Mouse (Mus musculus) common myeloid progenitor, adult 5-6 weeks (primary cell): ENCODE data around the gene Pld4. TPM values are rescaled to one million over a fixed set of nuclear protein-coding genes. Genes with fewer than 3 reads are reported as not detected.
A peak's percentile ranks its signal among the peaks of the same experiment; 100 is the strongest.

Experiments used
- ATAC-seq: replicated peaks from 2 replicates; pipeline ENCODE4 v1.8.0; 2016; ENCODE audit warnings: low read depth, mild to moderate bottlenecking, moderate TSS enrichment, inconsistent platforms; ENCODE audit not compliant: poor library complexity, severe bottlenecking
- total RNA-seq: library from RNA; stranded (forward); fragments of 200-1000, 187-1606 nt; gene quantifications from 2 replicates; pipeline ENCODE4 v1.2.3, GENCODE M21; 2017

The Pld4 gene
- 4.6 and 8.0 TPM in 2 replicates for total RNA-seq

GRCm38 (mm10) chr12:112760154-112760926 lies at the start of gene Pld4:
Pld4 (plus strand) TSS chr12:112760655.
- peak; percentile 68 for ATAC-seq

DNA sequence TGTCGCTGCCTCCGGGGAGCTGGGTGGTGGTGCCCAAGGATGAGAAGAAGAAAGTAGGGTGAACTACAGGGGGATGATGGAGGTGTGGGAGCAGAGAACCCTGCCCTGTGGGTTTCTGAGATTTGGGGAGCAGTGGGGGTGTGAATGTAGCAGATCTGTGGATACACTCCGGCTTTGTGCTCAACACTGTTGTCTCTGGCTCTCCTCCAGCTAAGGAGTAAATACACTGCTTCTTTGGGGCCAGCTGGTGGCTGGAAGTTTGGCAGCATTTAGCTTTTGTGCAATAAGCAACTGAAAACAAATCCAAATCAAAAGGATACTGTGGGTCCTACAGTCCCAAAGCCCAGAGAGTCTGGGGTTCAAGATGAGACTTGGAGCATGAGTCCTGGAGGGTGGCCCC lies 46.5 kb upstream of the Pld4 start:
- no peak for ATAC-seq

DNA sequence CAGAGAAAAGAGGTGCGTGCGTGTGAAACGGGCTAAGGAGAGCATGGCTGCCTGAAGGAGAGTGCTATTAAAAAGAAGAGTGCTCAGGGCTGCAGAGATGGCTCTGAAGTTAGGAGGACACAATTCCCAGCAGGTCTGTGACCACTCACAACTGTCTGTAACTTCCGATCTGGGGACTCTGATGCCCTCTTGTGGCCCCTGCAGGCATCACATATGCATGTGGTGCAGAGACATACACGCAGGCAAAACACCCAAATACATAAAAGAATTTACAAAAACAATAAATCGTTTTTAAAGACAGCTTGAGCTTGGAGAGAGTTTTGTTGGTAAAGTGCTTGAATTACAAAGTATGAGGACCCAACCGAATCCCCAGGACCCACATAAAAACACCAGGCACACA lies 43.3 kb upstream of the Pld4 start:
- ATAC-seq, result peak; percentile 81

- no peak for ATAC-seq
Measured at GRCm38 (mm10) chr12:112718995-112719394, 41.5 kb upstream of the Pld4 start.

DNA sequence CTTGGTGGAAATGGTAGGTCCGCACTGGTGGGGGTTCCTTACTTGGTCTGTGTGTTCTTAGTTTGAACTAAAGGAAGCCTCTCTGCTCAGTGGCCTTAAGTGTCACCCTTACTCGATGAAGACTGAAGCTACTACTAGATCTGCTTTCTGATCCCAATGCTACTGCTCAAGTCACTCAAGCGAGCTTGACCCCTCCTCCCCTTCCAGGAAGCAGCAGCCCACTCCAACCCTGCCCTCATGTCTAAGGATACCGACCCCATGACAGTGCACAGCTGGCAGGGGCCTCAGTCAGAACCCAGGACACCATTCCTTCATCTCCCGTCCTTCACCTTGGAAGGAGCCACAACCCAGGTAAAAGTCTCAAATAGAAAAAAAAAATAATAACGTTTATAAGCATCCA lies 40.2 kb upstream of the Pld4 start, which contains the start of gene Cep170b:
TSS of gene Cep170b (plus strand) at position 240 of the 400 bp plus-strand sequence.
- no peak for ATAC-seq

GRCm38 (mm10) chr12:112720890-112721423 lies 39.5 kb upstream of the Pld4 start:
- ATAC-seq, result no peak

DNA sequence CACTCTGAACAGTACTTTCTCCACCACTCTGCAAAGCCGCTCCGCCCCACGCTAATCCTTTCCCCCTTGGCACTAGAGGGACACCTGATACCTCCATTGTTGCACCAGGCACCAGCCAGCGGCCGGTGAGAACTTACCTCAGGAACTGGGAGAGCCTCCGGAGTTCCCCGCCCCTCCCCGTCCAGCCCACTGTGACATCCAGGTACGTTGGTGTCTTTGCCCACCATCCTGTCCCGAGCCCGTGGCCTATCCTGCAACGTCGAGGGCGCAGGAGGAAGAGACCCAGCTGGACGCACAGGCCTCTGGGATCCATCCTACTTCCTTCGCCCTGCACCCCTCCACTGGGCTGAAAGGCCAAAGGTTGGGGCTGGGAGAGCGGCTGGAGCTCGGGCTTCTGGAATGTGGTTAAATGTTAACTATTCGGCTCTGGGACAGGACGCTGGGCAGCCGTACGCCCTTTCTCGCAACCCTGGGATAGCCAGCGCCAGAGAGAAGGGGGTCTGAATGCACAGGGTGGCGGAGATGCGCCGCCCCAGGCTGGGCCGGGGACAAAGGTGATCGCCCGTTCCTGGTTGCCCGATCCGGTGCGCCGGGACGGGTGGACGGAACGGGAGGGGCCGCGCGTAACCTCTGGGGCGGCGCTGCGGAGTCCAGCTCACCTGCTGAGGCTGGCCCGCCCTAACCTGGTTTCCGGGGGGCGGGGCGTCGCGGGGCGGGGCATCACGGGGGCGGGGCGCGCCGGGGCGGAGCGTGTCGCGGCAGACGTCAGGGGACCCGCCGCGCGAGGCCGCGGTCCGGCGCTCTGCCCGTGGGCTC lies 38.8 kb upstream of the Pld4 start:
- ATAC-seq, result no peak

DNA sequence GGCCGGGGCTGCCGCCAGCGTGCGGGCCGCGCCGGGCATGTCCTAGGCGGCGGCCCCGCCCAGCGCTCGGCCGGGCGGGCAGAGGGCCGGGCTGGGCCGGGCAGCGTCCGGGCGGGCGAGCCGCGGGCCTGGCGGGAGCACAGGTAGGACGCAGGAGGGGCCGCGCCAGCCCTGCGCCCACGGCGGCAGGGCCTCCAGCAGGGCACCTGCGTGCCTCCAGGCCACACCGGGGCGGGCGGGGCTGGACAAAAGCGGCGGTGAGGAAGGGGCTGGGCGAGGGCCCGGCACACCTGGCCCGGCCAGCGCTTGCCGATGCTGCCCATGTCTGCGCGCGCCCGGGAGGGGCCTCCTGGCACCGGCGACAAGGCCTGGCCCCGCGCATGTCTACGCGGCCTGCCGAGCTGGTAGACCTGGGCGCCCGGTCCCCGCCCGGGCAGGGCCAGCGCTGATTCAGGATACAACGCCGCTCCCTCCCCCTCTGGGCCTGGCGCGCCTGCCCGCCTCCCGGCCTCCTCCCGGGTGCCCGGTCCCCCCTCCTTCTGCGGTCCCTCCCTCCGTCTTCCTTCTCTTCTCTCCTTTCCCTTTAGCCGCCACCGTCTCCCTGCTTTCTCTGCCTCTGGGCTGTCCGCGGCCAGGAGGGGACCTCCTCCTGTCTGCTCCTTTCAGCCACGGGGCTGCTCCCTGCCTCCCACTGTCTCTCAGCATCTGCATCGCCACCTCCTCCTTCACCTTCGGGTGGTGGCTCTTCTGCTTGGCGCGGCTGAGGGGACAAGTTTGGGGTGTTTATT lies 38.0 kb upstream of the Pld4 start:
- peak; percentile 19 for ATAC-seq

DNA sequence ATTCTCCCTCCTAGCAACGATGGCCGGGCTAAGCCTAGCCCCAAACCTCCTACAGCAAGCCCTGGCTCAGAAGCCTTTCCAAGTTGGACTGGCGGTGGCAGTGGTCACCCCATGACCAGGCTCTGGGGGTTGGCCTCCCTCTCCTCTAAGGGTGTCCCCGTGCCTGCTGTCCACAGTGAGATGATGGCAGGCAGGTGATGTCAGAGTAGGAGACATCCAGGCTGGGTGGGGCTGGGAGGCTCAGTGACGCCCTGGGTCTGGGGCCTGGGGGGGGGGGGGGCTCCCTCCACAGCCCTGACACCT lies 37.5 kb upstream of the Pld4 start:
- no peak for ATAC-seq

- no peak for ATAC-seq
Measured at GRCm38 (mm10) chr12:112723445-112723844, 37.0 kb upstream of the Pld4 start.

DNA sequence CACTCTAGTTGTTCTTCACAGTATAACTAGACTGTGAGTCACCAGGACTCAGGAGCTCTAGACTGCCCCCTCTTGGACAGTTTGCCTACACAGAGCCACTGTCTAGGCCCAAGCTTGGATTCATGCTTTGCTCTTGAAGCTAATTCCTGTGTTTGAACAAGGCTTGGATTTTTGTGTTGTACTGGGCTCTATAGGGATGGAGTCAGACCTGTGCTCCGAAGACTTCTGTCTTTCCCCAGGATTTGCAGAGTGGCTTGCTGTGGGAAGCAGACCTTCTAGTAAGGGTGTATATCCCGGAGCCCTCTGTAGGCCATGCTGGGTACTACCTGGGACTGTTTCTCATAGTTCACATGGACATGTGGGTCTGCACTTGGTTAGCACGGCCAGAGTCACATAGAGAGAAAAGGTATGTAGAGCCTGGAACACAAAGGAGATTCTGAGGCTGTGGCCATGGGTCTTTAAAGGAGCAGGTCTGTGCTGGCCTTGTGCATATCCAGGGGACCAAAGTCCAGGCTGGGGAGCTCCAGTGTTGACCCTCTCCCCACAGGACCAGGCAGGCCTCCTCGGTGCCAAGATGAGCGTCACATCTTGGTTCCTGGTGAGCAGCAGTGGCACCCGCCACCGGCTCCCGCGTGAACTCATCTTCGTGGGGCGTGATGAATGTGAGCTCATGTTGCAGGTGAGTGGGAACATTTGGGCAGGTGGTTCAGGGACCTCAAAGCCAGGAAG lies 36.2 kb upstream of the Pld4 start:
- peak; percentile 74 for ATAC-seq

DNA sequence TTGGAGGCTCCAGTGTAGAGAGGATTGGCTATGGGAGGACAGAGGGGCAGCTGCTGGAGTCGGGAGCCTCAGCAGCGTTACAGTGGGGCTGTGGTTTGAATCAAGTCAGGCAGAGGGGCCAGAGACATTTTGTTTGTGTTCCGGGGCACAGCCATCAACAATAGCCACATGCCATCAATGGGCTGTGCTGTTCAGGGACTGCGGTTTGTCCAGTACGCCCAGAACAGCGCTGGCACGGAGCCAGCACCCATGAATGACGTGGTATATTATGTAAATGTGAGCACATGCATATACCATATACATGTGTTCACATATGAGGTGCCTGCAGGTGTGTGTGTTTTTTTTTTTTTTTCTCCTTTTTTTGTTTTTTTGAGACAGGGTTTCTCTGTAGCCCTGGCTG lies 32.7 kb upstream of the Pld4 start:
- ATAC-seq, result no peak

GRCm38 (mm10) chr12:112730808-112731207 lies 29.6 kb upstream of the Pld4 start:
- ATAC-seq, result no peak

GRCm38 (mm10) chr12:112732591-112732990 lies 27.9 kb upstream of the Pld4 start:
- no peak for ATAC-seq

DNA sequence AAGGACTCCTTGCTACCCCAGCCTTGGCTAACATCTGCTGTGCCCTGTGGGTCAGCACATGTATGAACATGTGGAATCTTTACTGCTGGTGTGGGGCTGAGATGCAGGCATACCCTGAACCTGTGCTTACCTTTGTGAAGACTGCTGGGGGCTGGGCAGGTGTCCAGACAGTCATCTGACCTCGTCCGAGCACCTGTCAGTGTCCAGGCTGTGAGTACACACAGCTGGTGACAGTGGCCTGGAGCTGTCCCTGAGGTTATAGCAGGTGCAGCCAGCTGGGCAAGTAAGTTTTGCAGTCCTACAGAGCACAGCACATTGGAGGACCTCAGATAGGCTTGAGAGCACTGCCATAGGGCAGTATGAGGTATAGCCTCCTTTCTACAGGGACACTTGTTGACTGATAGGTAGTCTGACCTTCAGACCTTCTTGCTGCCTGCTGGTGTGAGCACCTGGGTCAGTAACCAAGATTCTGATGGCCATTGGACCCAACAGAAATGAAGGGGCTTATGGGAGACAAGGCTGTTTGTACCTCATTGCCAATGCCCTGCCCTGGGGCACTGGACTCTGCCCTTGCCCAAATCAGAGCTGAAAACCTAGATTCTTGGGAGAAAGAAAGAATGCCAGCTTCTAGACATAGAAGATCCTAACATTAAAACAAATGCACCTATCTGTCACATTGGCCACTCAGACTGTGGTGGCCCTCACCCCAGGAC lies 26.2 kb upstream of the Pld4 start:
- ATAC-seq, result no peak

DNA sequence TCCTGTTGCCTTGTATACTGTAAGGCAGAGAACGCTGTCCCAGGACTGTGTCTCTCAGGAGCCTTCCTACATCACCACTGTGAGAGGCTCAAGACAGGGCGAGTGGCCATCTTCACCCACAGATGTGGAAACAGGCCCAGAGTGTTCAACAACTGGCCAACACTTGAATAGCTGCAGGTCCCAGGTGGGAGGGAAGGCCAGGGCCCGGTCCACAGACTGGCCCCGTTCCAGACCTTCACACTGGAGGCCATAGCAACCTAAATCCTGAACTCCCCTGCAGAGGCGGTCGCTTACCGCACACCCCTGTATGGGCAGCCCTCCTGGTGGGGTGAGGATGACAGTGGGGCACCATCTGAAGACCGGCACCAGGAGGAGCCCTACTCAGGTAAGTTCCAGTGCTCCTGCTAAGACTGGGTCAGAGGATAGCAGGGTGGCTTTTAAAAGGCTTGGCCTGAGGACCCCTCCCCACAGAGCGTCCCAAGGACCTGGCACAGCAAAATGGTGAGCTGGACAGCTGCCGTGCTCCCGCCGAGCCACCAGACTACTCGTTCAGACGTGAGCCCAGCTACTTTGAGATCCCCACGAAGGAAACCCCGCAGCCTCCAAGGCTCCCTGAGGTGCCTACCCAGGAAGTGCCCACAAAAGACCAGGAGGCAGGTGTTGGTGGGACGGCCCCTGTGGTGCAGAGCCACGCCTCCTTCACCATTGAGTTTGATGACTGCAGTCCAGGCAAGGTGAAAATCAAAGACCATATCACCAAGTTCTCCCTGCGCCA lies 25.4 kb upstream of the Pld4 start:
- no peak for ATAC-seq

- no peak for ATAC-seq
Measured at GRCm38 (mm10) chr12:112735896-112736635, 24.4 kb upstream of the Pld4 start.

DNA sequence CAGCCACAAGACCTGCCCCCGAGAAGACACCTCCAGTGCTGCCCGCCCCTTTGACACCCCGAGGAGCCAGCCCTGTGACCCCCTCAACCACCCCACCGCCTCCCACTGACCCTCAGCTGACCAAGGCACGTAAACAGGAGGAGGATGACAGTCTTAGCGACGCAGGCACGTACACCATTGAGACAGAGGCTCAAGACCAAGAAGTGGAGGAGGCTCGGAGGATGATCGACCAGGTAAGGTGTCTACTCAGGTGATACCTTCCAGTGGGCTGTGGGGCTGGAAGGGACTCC lies 23.9 kb upstream of the Pld4 start:
- no peak for ATAC-seq
